Mouse (Mus musculus) midbrain, postnatal 0 days (tissue): ENCODE measurements at regions not wholly inside any gene's neighbourhood (a gene's known extent, or its start where the extent isn't known, plus 50 kb on each side); places are given as distances from the start of the nearest gene placed in this dataset.
"Not testable (repeated sequence)": the region's sequence is repeated elsewhere in the genome, so short reads cannot be mapped to it uniquely, and the experiment has no call there.

Source experiments
- ATAC-seq: fragments of 200-750 bp; cut with Nextera tagmentation; 2 replicates; pipeline ENCODE4 v1.8.0; 2017; ENCODE audit warnings: moderate number of reproducible peaks, mild to moderate bottlenecking, moderate TSS enrichment, moderate library complexity; ENCODE audit not compliant: low FRiP score
- DNase-seq: peaks from one replicate; pipeline ENCODE4 v3.0.0-alpha.2; 2015; ENCODE audit warnings: low spot score
- H3K27ac ChIP-seq: fragments of 300-500 bp; sonication (generic); 2 replicates; pipeline ENCODE4 v1.5.1; 2014; ENCODE audit warnings: low read depth, mild to moderate bottlenecking, low read length, mixed read lengths
- H3K27me3 ChIP-seq: fragments of 300-500 bp; sonication (generic); 2 replicates; pipeline ENCODE4 v1.6.1; 2014; ENCODE audit warnings: low read length, control low read depth, mixed read lengths; ENCODE audit not compliant: insufficient read depth
- H3K36me3 ChIP-seq: fragments of 300-500 bp; sonication (generic); 2 replicates; pipeline ENCODE4 v1.6.1; 2014; ENCODE audit warnings: low read length, control low read depth, mixed read lengths; ENCODE audit not compliant: insufficient read depth
- H3K4me1 ChIP-seq: fragments of 300-500 bp; sonication (generic); 2 replicates; pipeline ENCODE4 v1.6.1; 2014; ENCODE audit warnings: mild to moderate bottlenecking, control low read depth, antibody characterized with exemption, low read length, mixed read lengths; ENCODE audit not compliant: insufficient read depth
- H3K4me2 ChIP-seq: fragments of 300-500 bp; sonication (generic); 2 replicates; pipeline ENCODE4 v1.6.1; 2014; ENCODE audit warnings: low read depth, mild to moderate bottlenecking, low read length, mixed read lengths; ENCODE audit not compliant: poor library complexity, severe bottlenecking
- H3K4me3 ChIP-seq: fragments of 300-500 bp; sonication (generic); 2 replicates; pipeline ENCODE4 v1.5.1; 2014; ENCODE audit warnings: low read depth, mild to moderate bottlenecking, low read length, moderate library complexity
- H3K9ac ChIP-seq: fragments of 300-500 bp; sonication (generic); replicated peaks from 2 replicates; pipeline ENCODE4 v1.6.1; 2014; ENCODE audit warnings: mild to moderate bottlenecking, low read length, moderate library complexity, mixed read lengths; ENCODE audit not compliant: poor library complexity, severe bottlenecking
- H3K9me3 ChIP-seq: fragments of 300-500 bp; sonication (generic); 2 replicates; pipeline ENCODE4 v1.6.1; 2016; ENCODE audit warnings: low read length, control low read depth
- CTCF ChIP-seq: IDR thresholded peaks from 2 replicates; pipeline ENCODE4 v1.5.1; 2016; ENCODE audit warnings: antibody characterized with exemption, mild to moderate bottlenecking
- WGBS: fragments of 180-500 bp; shearing (Covaris S2); extraction: QIAGEN DNeasy Blood & Tissue Kit; methylation state at CpG from one replicate; pipeline ENCODE4 v1.1.7; 2014; 5-methylcytosine and 5-hydroxymethylcytosine counted together

- Histone ChIP-seq H3K9me3 (no peaks in the 10 kb centered on the region), H3K4me3 (no peak overlapping the region), H3K27ac (no peak overlapping the region), H3K4me2 (no peak overlapping the region), H3K9ac (no peak overlapping the region), H3K36me3 (no peaks in the 10 kb centered on the region), H3K27me3 (no peaks in the 10 kb centered on the region), H3K4me1 (no peaks in the 10 kb centered on the region)
- no peak for ATAC-seq
- DNase-seq: no peak
- TF ChIP-seq CTCF: no peak
Observed at GRCm38 (mm10) chr6:70111892-70112291, 680.1 kb downstream of the Rpia start.

DNA sequence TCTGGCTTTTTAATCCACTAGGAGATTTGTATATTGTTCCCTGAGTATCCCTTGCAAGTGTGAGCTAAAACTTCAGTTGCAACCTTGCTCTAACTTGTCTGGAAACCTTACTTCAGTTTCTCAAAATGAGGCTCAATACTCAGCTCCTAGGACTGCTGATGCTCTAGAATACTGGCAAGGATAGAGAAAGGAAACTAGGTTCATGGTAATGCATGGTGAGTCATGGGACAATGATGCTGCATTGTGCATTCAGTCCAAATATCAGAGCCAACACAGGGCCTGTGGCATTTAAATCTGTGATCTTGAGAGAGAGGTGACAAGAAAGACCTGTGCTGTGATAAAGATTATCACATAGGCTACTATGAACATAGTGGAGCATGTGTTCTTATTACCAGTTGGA, 682.6 kb downstream of the Rpia start:
- ATAC-seq, DNase-seq, H3K4me1 ChIP-seq, H3K4me2 ChIP-seq, H3K27me3 ChIP-seq, H3K27ac ChIP-seq, H3K36me3 ChIP-seq, H3K9me3 ChIP-seq, H3K4me3 ChIP-seq, H3K9ac ChIP-seq: not testable (repeated sequence)

GRCm38 (mm10) chr6:70103781-70104180, 688.3 kb downstream of the Rpia start:
- Histone ChIP-seq H3K4me2 (no peak overlapping the region), H3K27me3 (no peaks in the 10 kb centered on the region), H3K36me3 (no peaks in the 10 kb centered on the region), H3K9me3 (no peaks in the 10 kb centered on the region), H3K9ac (no peak overlapping the region), H3K27ac (no peak overlapping the region), H3K4me1 (no peaks in the 10 kb centered on the region), H3K4me3 (no peak overlapping the region)
- DNase-seq (no peak), ATAC-seq (no peak)
- no peak for TF ChIP-seq CTCF
- WGBS: 47% methylated on average over 4 of the region's 4 CpGs

GRCm38 (mm10) chr6:70103174-70103573, 688.9 kb downstream of the Rpia start:
- H3K36me3 ChIP-seq, H3K9me3 ChIP-seq, H3K4me3 ChIP-seq, ATAC-seq, DNase-seq, H3K27ac ChIP-seq, H3K4me1 ChIP-seq, H3K27me3 ChIP-seq, H3K4me2 ChIP-seq, H3K9ac ChIP-seq: not testable (repeated sequence)
- 90% methylated on average over 1 of the region's 1 CpGs for WGBS

- Histone ChIP-seq H3K4me3 (no peak overlapping the region), H3K9ac (no peak overlapping the region), H3K4me1 (no peaks in the 10 kb centered on the region), H3K9me3 (no peaks in the 10 kb centered on the region), H3K27me3 (no peaks in the 10 kb centered on the region), H3K4me2 (no peak overlapping the region), H3K27ac (no peak overlapping the region), H3K36me3 (no peaks in the 10 kb centered on the region)
- ATAC-seq (no peak), DNase-seq (no peak)
- TF ChIP-seq CTCF: no peak
- WGBS: 94% methylated on average over 19 of the region's 19 CpGs
Observed at GRCm38 (mm10) chr6:70088041-70088440, 704.0 kb downstream of the Rpia start.

DNA sequence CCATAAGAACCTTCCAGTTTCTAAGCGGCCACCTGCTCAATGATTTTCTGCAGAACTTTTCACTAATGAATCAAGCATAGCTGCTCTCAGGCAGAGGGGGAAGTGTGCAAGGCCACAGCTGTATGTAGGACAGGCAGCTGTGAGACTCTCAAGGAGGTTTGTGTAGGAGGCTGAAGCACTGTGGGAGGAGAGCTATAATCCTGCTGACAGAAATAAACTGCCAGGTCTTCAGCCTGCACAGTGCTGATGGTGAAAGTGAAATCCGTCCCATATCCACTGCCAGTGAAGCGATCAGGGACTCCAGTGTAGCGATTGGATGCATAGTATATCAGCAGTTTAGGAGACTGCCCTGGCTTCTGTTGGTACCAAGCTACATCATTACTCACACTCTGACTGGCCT, 718.2 kb downstream of the Rpia start:
- Histone ChIP-seq H3K4me1 (no peaks in the 10 kb centered on the region), H3K9me3 (no peaks in the 10 kb centered on the region), H3K36me3 (no peaks in the 10 kb centered on the region), H3K9ac (no peak overlapping the region), H3K27me3 (no peaks in the 10 kb centered on the region), H3K27ac (no peak overlapping the region), H3K4me3 (no peak overlapping the region), H3K4me2 (no peak overlapping the region)
- WGBS: 86% methylated on average over 4 of the region's 4 CpGs
- ATAC-seq (no peak), DNase-seq (no peak)
- TF ChIP-seq CTCF: no peak

DNA sequence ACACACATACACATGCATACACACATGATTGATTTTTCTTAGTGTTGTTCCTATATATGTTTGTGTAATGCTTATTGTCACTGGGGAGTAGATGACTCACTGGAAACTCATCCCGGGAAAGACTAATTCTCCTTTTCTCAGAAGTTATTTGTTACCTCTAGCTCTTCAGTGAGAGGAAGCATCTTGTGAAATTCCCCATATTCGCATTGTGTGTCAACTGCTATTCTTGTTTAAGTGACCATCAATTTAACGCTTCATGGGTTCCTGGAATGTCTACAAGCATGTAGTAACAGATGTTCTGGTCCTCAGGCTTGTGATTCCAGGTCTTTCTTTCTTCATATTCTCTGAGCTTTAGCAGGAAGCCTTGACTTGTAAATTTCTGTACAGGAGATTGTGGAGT, 720.0 kb downstream of the Rpia start:
- ATAC-seq: no peak

More for the DNA sequence above, 720.0 kb downstream of the Rpia start:
- H3K36me3 ChIP-seq: no peaks in the 10 kb centered on the region
- no peaks in the 10 kb centered on the region for H3K27me3 ChIP-seq
- H3K9me3 ChIP-seq: no peaks in the 10 kb centered on the region
- no peak overlapping the region for H3K4me3 ChIP-seq
- TF ChIP-seq CTCF: no peak
- 79% methylated on average over 3 of the region's 3 CpGs for WGBS
- no peak overlapping the region for H3K4me2 ChIP-seq
- H3K27ac ChIP-seq: no peak overlapping the region
- no peak overlapping the region for H3K9ac ChIP-seq
- H3K4me1 ChIP-seq: no peaks in the 10 kb centered on the region
- DNase-seq: no peak
